Comparison of ENCODE assay signal across 12 mouse cellular contexts in genomic region chr2:50824782-50825181, GRCm38 (mm10).
DNase-seq lines count a peak whose midpoint lies in the region; ATAC-seq and TF ChIP-seq lines count a peak whose summit lies in the region.
"Had no signal": no experiment of that assay in that cellular context is flagged by ENCODE, and none has a peak within 500 bp of the region (broad histone marks: within the 10 kb centered on the region; RNA-seq: fewer than 3 reads in every experiment).

No protein-coding gene starts in this region.

- no peak for TF ChIP-seq CTCF in kidney, postnatal 0 days (IDR thresholded peaks at IDR 0.05; ENCODE audit: low read depth)

- peaks cover 7% of the 10 kb centered on the region; the same call in 1 of the 2 replicates for H3K4me1 ChIP-seq in heart, embryonic 12.5 days (replicated peaks)
- H3K4me1 ChIP-seq in kidney, embryonic 15.5 days: no peaks in the 10 kb centered on the region
- H3K4me1 ChIP-seq in embryonic facial prominence, embryonic 10.5 days: peaks cover 27% of the 10 kb centered on the region
- H3K4me1 ChIP-seq in kidney, postnatal 0 days (replicated peaks; ENCODE audit: insufficient read depth, low read length): no peaks in the 10 kb centered on the region
- H3K4me1 ChIP-seq in midbrain, embryonic 14.5 days (ENCODE audit: control insufficient read depth, insufficient read depth, low read length): no peaks in the 10 kb centered on the region
- H3K4me1 ChIP-seq: forebrain, embryonic 13.5 days had no signal

- H3K27me3 ChIP-seq in heart, embryonic 12.5 days (replicated peaks): no peaks in the 10 kb centered on the region
- H3K27me3 ChIP-seq in kidney, embryonic 15.5 days: no peaks in the 10 kb centered on the region
- H3K27me3 ChIP-seq in embryonic facial prominence, embryonic 10.5 days (replicated peaks; ENCODE audit: low read depth, poor library complexity, severe bottlenecking): no peaks in the 10 kb centered on the region
- H3K27me3 ChIP-seq in kidney, postnatal 0 days (ENCODE audit: insufficient read depth, low read length): no peaks in the 10 kb centered on the region
- H3K27me3 ChIP-seq in midbrain, embryonic 14.5 days (ENCODE audit: control insufficient read depth, insufficient read depth, low read length): no peaks in the 10 kb centered on the region
- H3K27me3 ChIP-seq: forebrain, embryonic 13.5 days; limb, embryonic 15.5 days had no signal

- no peak overlapping the region for H3K4me3 ChIP-seq in heart, embryonic 12.5 days
- no peak overlapping the region for H3K4me3 ChIP-seq in kidney, embryonic 15.5 days (replicated peaks)
- no peak overlapping the region for H3K4me3 ChIP-seq in embryonic facial prominence, embryonic 10.5 days
- no peak overlapping the region for H3K4me3 ChIP-seq in kidney, postnatal 0 days (replicated peaks; ENCODE audit: low read depth, low read length)
- no peak overlapping the region for H3K4me3 ChIP-seq in midbrain, embryonic 14.5 days (replicated peaks; ENCODE audit: low read depth, low read length)
- H3K4me3 ChIP-seq: forebrain, embryonic 13.5 days; limb, embryonic 15.5 days had no signal

- H3K4me2 ChIP-seq in heart, embryonic 12.5 days: no peak overlapping the region
- no peak overlapping the region for H3K4me2 ChIP-seq in kidney, embryonic 15.5 days
- no peak overlapping the region for H3K4me2 ChIP-seq in kidney, postnatal 0 days (ENCODE audit: low read length)
- H3K4me2 ChIP-seq in midbrain, embryonic 14.5 days (ENCODE audit: low read length): no peak overlapping the region
- H3K4me2 ChIP-seq: forebrain, embryonic 13.5 days; limb, embryonic 15.5 days; midbrain, embryonic 11.5 days had no signal

- no peak overlapping the region for H3K9ac ChIP-seq in heart, embryonic 12.5 days
- H3K9ac ChIP-seq in kidney, embryonic 15.5 days: no peak overlapping the region
- H3K9ac ChIP-seq in kidney, postnatal 0 days (ENCODE audit: low read depth, low read length): no peak overlapping the region
- H3K9ac ChIP-seq in midbrain, embryonic 14.5 days (replicated peaks; ENCODE audit: low read length): no peak overlapping the region
- H3K9ac ChIP-seq: forebrain, embryonic 13.5 days; limb, embryonic 15.5 days had no signal

- peak; percentile 80 for DNase-seq in heart, adult 11 months
- DNase-seq in kidney, adult 18-20 months: no peak
- DNase-seq in embryonic facial prominence, embryonic 10.5 days (ENCODE audit: low spot score): no peak
- peak; percentile 79 for DNase-seq in kidney, postnatal 0 days (ENCODE audit: low spot score)
- DNase-seq in cerebellum, postnatal 25 days: no peak
- no peak for DNase-seq in midbrain, embryonic 14.5 days
- DNase-seq: cerebellum, adult 11 months had no signal

- H3K9me3 ChIP-seq in heart, embryonic 12.5 days (replicated peaks): 0 out of 2 replicates have a peak, but pooled peaks cover 4% of the 10 kb centered on the region
- H3K9me3 ChIP-seq in kidney, embryonic 15.5 days (replicated peaks): no peaks in the 10 kb centered on the region
- H3K9me3 ChIP-seq in embryonic facial prominence, embryonic 10.5 days: no peaks in the 10 kb centered on the region
- no peaks in the 10 kb centered on the region for H3K9me3 ChIP-seq in kidney, postnatal 0 days (replicated peaks; ENCODE audit: low read length)
- no peaks in the 10 kb centered on the region for H3K9me3 ChIP-seq in midbrain, embryonic 14.5 days (ENCODE audit: control insufficient read depth, low read length)
- H3K9me3 ChIP-seq: forebrain, embryonic 13.5 days; limb, embryonic 15.5 days had no signal

- ATAC-seq in heart, embryonic 12.5 days (ENCODE audit: insufficient number of reproducible peaks, low FRiP score): no peak
- ATAC-seq in kidney, embryonic 15.5 days (replicated peaks; ENCODE audit: low FRiP score): no peak
- ATAC-seq in kidney, postnatal 0 days (replicated peaks; ENCODE audit: low FRiP score, low read depth): no peak
- ATAC-seq in midbrain, embryonic 14.5 days (ENCODE audit: low FRiP score, low TSS enrichment): no peak
- ATAC-seq: forebrain, embryonic 13.5 days had no signal

- no peaks in the 10 kb centered on the region for H3K36me3 ChIP-seq in heart, embryonic 12.5 days
- H3K36me3 ChIP-seq in kidney, embryonic 15.5 days: no peaks in the 10 kb centered on the region
- H3K36me3 ChIP-seq in embryonic facial prominence, embryonic 10.5 days (replicated peaks): no peaks in the 10 kb centered on the region
- no peaks in the 10 kb centered on the region for H3K36me3 ChIP-seq in kidney, postnatal 0 days (ENCODE audit: insufficient read depth, low read length)
- H3K36me3 ChIP-seq in midbrain, embryonic 14.5 days (ENCODE audit: control insufficient read depth, insufficient read depth, low read length): no peaks in the 10 kb centered on the region
- H3K36me3 ChIP-seq: limb, embryonic 15.5 days had no signal

- H3K27ac ChIP-seq in heart, embryonic 12.5 days (ENCODE audit: poor library complexity, severe bottlenecking): no peak overlapping the region
- H3K27ac ChIP-seq in kidney, embryonic 15.5 days: peak overlapping the region; percentile 42; the same call in 1 of the 2 replicates
- H3K27ac ChIP-seq in embryonic facial prominence, embryonic 10.5 days (replicated peaks): peak overlapping the region; percentile 1; the same call in 1 of the 2 replicates
- no peak overlapping the region; the same call in 1 of the 2 replicates for H3K27ac ChIP-seq in kidney, postnatal 0 days
- no peak overlapping the region for H3K27ac ChIP-seq in midbrain, embryonic 14.5 days (replicated peaks; ENCODE audit: low read depth, low read length)
- H3K27ac ChIP-seq: forebrain, embryonic 13.5 days; limb, embryonic 15.5 days had no signal

- WGBS in heart, embryonic 12.5 days: 53% methylated on average over 3 of the region's 3 CpGs
- 48% methylated on average over 3 of the region's 3 CpGs for WGBS in kidney, embryonic 15.5 days
- WGBS in embryonic facial prominence, embryonic 10.5 days: 48% methylated on average over 3 of the region's 3 CpGs
- WGBS in kidney, postnatal 0 days: 39% methylated on average over 3 of the region's 3 CpGs
- 87% methylated on average over 3 of the region's 3 CpGs for WGBS in midbrain, embryonic 14.5 days

Comparison
In these comparisons a context has a peak if more than half of its experiments do, and no peak if none do; other contexts are left out.
1. DNase-seq: peak in heart, adult 11 months (single experiment) and kidney, postnatal 0 days (single experiment); none in kidney, adult 18-20 months (single experiment), embryonic facial prominence, embryonic 10.5 days (single experiment), cerebellum, postnatal 25 days (0 of 2) and midbrain, embryonic 14.5 days (single experiment).
2. H3K27ac ChIP-seq: peak in kidney, embryonic 15.5 days (single experiment) and embryonic facial prominence, embryonic 10.5 days (single experiment); none in heart, embryonic 12.5 days (single experiment), kidney, postnatal 0 days (single experiment) and midbrain, embryonic 14.5 days (single experiment).